Mouse (Mus musculus) left cerebral cortex, postnatal 10 days (tissue): Measurements from ENCODE around the gene Shroom3. TPM values are rescaled to one million over a fixed set of nuclear protein-coding genes. Genes with fewer than 3 reads are reported as not detected.

Experiments
- DNase-seq, 2 experiments: peaks; one replicate each; pipeline ENCODE4 v3.0.0; 2021 to 2022; ENCODE audit warnings: low spot score in 2 of 2, mixed read lengths in 1 of 2; ENCODE audit errors: extremely low spot score in 1 of 2
- intact Hi-C: fragments of 180-260 bp; cut with DNase I; formaldehyde crosslinking; loops from one replicate; pipeline ENCODE4 v1.15.1; 2025
- total RNA-seq, 2 experiments: library from RNA; stranded (reverse); gene quantifications; 2 replicates each; pipeline ENCODE4 v1.2.3; 2021

Gene Shroom3
- total RNA-seq, 2 experiments from 2014 or later: 4.2 to 4.9 TPM

DNA sequence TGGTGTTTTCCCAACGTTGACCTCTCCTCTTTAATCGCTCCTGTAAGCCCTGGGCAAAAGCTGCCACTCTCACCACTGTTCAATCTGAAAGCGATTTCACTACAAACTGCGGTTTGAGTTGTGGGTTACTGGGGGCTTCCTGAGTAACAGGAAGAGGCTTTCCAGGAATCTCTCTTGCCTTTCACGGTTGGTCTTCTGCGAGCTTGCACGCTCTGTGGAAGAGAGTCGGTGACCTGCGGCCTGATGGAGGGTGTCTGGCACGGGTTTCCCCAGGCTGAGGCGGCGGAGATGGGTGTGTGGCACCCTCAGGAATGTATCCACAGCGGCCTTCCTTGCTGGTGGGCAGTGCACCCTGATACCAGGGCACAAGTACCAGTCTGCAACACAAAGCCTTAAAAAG, 281.5 kb downstream of the Shroom3 start:
- intact Hi-C loops: loop anchor here (10.0 kb wide), 1 partner anchor 200 kb away; no protein-coding TSS in a partner anchor
- no peak for DNase-seq

DNA sequence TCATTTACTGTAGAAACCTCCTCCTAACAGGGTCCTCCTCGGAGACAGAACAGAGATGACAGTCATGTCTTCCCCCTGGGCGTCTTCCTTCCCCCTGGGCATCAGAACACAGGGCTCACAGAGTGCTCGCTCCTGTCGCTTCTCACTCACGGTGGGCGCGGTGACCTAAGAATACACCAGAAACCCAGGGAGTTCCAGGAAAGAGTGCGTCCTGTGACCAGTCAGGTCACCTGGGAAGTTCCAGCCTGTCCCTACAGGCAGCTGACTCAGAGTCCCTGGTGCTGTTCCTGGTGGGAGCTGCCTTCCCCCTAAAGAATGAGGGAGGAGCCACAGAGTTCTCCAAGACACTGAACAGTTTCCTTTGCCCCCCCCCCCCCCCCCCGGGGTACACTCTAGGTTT, 283.9 kb downstream of the Shroom3 start:
- no peak for DNase-seq
- intact Hi-C loops: loop anchor here (10.0 kb wide), 1 partner anchor 198 kb away; no protein-coding TSS in a partner anchor

DNA sequence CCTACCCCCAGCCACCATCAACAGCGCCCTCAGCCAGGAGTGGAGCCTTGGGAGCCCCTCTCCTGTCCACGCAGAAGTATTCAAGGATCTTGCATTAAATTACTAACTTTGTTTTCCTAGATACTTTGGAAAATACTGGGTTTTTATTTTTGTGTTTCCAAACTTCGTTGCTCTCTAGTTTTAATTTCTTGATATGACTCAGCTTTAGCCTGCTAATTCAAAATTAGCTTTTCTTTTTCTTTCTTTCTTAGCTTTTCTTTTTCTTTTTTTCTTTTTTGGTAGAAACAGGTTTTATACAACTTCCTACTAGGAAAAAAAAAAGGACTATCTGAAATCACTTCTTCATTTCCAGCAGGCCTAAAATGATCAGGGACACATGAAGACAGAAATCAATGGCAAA, 284.7 kb downstream of the Shroom3 start:
- DNase-seq: no peak
- intact Hi-C loops: loop anchor here (10.0 kb wide), 1 partner anchor 197 kb away; no protein-coding TSS in a partner anchor

DNA sequence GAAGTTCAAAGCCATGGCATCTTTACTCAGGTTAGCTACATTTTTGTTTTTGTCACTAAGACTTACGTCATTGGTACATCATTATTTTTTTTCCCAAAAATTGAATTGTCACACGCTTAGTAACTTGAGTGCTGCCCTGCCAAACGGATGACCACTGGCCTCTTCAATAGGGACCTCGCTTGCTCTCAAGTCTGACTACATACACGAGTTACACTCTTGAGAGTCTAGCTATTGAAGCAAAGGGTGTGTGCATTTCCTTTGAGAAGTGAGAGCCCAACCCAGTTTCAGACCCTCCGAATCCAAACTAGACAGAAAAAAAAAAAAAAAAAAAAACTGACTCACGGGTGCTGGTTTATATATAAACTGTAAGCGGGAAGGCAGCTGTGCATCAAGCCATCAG, 286.2 kb downstream of the Shroom3 start:
- DNase-seq: no peak
- intact Hi-C loops: loop anchor here (10.0 kb wide), 1 partner anchor 195 kb away; no protein-coding TSS in a partner anchor

DNA sequence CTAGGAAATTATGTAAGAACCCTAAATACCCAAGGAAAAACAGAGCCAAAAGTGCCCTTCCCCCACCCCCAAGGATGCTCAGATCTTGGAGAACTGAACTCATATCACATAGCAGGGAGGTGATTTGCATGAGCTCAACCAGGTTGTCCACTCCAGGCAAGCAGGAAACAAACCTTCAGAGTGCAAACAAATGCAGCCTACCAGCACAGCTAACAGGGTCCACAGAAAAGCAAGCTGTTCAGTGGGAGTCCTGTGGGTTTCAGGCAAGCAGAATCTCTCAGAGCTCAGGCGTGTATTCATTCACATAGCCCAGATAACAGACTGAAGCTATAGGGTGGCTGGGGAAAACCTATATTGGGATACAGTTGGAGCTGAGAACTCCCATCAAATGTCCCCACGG, 286.7 kb downstream of the Shroom3 start:
- intact Hi-C loops: loop anchor here (10.0 kb wide), 1 partner anchor 195 kb away; no protein-coding TSS in a partner anchor

DNA sequence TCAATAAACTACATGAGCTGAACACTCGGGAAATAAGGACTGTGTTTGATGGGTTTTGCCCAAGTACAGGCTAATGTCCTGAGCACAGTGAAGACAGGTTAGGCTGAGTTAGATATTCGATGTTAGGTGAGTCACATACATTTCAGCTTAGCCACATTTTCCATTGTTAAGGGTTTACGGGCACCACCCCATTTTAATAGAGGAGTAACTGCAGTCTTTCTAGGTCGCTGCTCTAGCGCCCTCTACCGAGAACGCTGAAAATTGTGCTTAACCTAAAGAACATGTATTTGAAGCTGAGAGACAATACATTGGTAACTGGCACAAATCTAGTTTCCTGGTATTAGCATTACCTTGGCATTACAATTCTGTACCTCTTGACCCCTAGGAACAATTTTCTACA, 287.2 kb downstream of the Shroom3 start:
- DNase-seq: no peak

More for the DNA sequence above, 286.7 kb downstream of the Shroom3 start:
- DNase-seq: no peak

DNA sequence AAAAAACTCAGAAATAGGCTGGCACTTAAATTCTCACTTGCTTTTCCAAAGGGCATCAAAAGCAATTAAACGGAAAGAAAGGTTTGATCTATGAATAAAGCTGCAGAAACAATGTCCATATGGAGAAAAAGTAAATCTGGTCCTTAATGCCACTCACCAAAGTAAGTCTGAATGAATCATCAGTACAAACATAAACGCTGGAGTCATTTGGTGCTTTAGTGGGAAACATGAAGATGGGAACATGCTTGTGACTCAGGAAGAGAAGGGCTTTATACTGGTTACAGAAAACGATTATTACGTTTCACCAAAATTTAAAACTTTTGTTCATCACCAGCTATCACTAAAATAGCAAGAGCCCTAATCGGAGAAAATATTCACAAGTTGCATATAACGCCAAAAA, 297.2 kb downstream of the Shroom3 start:
- intact Hi-C loops: no loop called here
- DNase-seq: no peak

More for the DNA sequence above, 287.2 kb downstream of the Shroom3 start:
- intact Hi-C loops: no loop called here

DNA sequence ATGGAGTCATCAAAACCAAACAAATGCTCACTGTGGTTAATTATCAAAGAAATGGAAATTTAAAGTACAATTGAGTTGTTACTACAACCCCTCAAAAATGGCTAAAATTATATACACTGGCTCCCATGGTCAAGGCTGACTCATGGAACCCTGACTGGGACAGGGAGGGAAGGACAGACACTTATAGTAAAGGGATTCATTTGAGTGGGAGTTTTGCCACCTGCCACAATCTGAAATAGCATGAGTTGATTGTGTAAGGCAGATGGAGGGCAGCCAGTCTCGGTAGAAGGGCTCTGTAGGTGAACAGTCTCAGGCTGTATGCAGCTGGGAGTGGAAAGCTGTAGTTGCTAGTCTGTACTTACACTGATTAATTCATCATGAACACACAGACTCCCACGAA, 297.6 kb downstream of the Shroom3 start:
- no peak for DNase-seq
- intact Hi-C loops: no loop called here

DNA sequence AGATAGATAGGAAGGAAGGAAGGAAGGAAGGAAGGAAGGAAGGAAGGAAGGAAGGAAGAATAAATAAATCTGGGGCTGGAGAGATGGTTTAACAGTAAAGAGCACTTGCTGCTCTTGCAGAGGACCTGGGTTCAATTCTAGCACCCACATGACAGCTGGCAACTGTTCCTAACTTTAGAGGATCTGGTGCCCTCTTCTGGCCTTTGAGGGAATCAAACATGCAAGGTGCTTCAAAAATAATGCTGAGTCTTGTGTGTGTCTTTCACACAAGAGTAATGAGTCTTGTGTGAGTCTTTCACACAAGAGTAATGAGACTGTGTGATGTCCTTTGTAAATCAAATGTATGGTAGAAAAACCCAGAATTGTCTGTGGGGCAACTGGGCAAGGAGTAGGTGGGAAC, 299.4 kb downstream of the Shroom3 start:
- no peak for DNase-seq
- intact Hi-C loops: no loop called here

DNA sequence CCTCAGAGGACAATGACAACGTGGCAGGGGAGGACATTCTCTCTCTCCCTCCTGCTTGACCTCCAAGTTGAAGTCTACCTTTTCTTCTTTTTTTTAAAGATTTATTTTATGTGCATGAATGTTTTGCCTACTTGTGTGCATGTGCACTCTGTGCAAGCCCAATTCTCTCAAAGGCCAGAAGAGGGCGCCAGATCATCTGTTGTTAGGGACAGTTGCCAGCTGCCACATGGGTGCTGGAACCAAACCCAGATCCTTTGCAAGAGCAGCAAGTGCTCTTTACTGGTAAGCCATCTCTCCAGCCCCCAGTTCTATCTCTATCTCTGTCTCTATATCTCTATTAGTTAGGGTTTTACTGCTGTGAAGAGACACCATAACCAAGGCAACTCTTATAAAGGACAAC, 300.7 kb downstream of the Shroom3 start:
- intact Hi-C loops: no loop called here
- no peak for DNase-seq

DNA sequence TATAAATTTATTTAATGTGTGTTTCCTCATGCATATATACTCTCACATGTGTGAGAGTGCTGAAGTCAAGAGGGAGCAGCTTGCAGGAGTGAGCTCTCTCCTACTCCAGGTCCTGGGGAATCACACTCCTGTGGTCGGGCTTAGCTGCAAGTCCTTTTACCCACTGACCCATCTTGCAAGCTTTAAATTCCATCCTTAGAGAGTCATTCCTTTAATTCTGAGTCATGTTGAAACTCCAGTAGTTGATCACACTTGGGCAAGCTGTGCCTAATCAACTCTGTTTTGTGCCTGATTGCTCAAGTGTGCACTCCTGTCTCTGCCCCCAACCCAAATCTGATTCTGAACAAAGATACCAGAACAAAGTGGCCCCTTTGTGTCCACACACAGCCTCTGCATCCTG, 301.5 kb downstream of the Shroom3 start:
- intact Hi-C loops: no loop called here
- DNase-seq: no peak

DNA sequence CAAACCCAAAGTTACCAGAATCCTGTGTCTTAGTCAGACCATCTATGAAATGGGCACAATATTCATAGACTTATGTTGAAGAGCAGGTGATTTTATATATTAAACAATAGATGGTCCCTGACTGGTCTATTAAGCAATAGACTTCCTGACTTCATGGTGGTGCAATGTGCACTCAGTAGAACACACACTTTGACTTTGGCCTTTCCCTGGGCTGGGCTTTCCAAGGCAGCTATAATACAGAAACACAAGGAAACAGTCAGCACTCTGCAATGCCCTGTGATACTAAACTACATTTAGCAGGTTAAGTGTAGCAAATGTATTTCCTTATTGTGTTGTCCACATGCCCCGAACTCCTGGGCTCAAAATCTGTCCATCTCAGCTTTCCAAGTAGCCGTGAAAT, 302.2 kb downstream of the Shroom3 start:
- no peak for DNase-seq
- intact Hi-C loops: no loop called here

DNA sequence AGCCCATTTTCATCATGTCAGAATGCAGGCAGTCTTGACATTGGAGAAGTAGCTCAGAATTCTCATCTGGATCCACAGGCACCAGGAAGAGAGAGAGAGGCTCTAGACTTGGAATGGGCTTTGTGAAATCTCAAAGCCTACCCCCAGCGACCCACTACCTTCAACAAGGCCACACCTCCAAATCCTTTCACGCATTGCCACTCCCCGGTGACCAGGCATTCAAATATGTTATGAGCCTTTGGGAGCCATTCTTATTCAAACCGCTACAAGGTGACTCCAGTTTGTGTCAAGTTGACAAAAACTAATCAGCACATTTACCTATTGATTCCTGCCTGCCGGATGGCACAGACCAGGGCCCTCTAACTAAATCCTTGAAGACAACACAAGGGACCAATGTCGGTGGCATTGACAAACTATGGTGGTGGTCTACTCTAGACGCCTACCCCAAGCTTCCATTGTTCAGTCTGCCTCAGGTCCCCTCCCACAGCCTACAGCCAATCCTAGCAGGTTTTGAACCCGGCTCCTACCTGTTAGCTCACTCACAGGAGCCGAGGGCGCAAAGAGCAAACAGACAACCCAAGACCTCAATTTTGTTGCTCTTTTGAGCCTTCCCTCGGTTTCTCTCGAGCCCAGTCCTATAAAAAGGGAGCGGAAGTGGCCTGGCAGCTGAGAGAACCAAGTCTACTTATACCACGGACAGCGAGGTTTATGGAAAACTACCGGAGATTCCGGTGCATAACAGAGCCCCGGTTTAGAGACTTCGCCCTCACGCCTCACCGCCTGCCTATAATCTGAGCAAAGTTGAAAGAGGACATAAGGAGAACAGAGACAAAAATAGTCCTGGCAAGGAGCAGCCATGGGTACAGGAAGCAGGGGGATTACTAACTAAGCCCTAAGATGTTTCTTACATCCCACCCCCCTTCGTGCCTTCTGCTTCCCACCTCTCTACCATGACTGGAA, 303.7 kb downstream of the Shroom3 start:
- intact Hi-C loops: no loop called here
- no peak for DNase-seq

DNA sequence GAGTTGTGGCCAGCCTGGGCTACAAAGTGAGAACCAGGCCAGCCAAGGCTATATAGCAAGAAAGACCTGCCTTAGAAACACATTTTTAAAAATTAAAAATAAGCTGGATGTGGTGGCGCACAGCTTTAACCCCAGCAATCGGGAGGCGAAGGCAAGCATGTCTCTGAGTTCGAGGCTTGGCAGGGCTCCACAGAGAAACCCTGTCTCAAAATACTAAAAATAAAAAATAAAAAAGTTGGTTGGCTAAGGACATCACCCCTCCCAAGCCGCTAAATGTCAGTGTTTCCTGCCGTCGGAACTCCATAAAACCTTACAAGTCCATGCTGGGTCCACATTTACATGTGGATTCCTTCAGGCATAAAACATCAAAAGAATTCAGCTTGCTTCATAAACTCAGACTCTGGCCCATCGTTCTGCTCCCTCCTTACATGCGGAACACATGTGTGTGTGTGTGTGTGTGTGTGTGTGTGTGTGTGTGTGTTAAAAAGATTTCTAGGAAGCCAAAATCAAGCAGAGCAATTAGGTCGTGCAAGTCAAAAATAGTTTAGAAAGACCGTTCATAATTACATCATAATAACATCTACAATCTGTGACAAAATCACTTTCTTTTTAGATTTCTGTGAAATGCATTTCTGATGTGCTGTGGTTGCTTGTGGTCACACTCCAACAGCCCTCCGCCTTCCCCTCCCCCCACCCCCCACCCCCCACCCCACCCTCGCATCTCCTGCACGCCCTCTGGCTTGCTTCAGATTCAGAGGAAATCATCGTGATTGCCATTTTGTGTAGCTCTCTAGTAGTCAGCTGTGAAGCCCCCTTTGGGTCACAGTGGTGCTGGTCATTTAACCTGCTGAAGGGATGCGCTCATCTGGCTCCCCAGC, 304.9 kb downstream of the Shroom3 start:
- intact Hi-C loops: no loop called here

DNA sequence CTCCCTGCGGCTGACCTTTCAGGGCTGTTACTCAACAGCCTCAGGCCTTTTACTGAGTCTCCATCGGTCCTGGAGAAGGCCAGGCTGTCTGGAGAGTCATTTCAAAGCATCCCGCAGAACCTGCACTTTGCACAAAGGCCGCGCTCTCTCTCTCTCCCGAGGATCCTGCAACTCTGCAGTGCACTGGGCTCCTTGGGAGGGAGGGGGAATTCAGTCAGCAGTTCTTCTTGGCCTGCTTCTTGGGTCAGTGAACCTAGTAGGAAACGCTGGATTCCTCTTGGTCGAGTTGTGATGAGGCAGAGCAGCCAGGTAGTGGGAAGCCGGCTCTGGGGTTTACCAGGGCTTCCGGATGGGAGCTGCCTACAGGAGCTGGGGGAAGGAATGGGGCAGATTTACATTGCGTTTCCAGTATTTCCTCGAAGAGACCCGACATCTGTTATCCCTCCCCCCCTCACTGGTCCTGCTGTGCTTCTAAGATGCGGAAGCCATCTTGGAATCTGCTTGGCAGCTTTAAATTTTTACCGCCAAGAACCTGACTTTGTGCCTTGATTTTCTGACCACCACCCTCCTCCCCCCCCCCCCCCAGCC, 305.6 kb downstream of the Shroom3 start:
- intact Hi-C loops: no loop called here
- no peak for DNase-seq

More for the DNA sequence above, 304.9 kb downstream of the Shroom3 start:
- no peak for DNase-seq

DNA sequence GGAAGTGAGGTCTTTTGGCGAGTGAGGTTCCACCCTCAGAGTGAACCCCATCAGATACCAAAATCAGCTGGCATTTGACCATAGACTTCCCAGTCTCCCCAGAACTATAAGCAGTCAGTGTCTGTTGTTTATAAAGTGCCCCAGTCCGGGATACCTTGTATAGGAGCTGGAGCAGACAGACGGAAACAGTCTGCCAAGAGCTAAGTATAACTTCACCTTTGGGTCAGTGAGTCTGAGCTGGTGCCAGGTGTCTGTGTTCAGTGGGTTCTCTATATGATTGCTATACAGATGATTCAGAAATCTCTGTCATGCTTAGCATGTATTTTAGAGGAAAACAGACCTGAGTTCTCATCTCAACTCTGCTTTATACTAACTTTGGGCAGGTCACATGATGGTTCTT, 308.9 kb downstream of the Shroom3 start:
- no peak for DNase-seq
- intact Hi-C loops: no loop called here

DNA sequence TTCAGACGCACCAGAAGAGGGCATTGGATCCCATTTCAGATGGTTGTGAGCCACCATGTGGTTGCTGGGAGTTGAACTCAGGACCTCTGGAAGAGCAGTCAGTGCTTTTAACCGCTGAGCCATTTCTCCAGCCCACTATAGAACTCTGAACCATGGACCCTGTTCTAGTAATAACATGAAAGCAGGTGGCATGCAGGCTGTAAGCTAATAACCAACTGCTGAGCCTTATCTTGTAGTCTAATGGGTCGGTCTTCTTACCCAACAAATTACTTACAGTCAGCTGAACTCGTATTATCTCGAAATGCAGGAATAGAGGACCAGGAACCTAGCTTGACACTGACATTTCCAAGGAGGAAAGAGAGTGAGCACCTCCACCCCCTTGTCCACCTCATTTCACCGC, 311.1 kb downstream of the Shroom3 start:
- DNase-seq: no peak
- intact Hi-C loops: no loop called here

DNA sequence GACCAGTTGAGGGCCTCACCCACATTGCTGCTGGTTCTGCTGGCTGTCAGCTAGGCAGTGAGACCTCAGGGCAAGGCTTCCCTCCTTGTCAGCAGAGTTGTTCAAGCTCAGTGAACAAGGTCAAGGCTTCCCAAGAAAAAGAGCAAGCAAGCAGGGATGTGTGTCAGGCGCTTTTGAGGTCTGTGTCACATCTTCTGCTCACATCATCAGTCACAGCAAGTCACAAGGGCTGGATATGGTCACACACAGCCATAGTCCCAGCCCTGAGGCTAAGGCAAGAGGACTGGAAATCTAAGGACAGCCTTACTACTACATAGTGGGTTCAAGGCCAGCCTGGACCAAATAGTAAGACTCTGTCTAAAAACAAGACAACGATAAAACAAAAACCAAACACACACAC, 311.6 kb downstream of the Shroom3 start:
- intact Hi-C loops: loop anchor here (5.0 kb wide), 1 partner anchor 172 kb away; no protein-coding TSS in a partner anchor

More for the DNA sequence above, 311.6 kb downstream of the Shroom3 start:
- no peak for DNase-seq
